ENCODE assay signal across 15 mouse cellular contexts in the genomic region with DNA sequence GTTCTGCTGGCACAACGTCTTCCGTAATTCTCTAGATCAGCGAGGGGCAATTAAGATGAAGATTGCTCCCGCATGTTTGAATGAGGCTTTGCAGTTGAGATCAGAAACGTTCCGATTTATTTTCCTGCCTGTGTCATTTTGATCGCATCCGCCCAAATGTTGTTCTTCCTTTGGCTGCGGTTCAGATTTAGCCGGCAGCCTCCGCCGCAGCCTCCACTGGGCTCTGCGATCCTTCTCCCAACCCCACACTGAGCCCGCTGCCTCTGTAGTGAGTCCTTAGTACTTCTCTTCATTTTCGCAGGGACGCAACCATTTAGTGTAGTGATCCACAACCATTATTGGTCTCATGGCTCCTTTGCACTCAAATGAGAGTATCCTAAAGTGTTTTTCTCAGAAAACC. TPM values are rescaled to one million over a fixed set of nuclear protein-coding genes. Genes with fewer than 3 reads are reported as not detected.
DNase-seq lines count a peak whose midpoint lies in the region; ATAC-seq lines count a peak whose summit lies in the region.
"Had no signal": no experiment of that assay in that cellular context is flagged by ENCODE, and none has a peak within 500 bp of the region (broad histone marks: within the 10 kb centered on the region; RNA-seq: fewer than 3 reads in every experiment).

No protein-coding gene starts in this region.

- peaks cover 6% of the 10 kb centered on the region; the same call in 1 of the 2 replicates for H3K27me3 ChIP-seq in neural tube, embryonic 13.5 days
- H3K27me3 ChIP-seq in neural tube, embryonic 15.5 days (replicated peaks): no peaks in the 10 kb centered on the region
- H3K27me3 ChIP-seq: heart, embryonic 12.5 days had no signal

- DNase-seq in frontal cortex, postnatal 25 days (ENCODE audit: low spot score in 2 of 2): no peak
- DNase-seq in neural tube, embryonic 10.5 days (ENCODE audit: extremely low spot score, low spot score): no peak
- DNase-seq in brain, adult 2 months (ENCODE audit: low read depth, low spot score): peak; percentile 54
- DNase-seq in cerebellum, adult 9-11 months: no peak
- DNase-seq: adrenal gland, postnatal 10 days; cerebellum, adult 18-20 months; cerebellum, postnatal 10 days; gastrocnemius, postnatal 14 days had no signal

- H3K9me3 ChIP-seq in neural tube, embryonic 13.5 days: no peaks in the 10 kb centered on the region
- H3K9me3 ChIP-seq in neural tube, embryonic 15.5 days (replicated peaks): no peaks in the 10 kb centered on the region
- H3K9me3 ChIP-seq: embryonic facial prominence, embryonic 10.5 days; heart, embryonic 12.5 days; hindbrain, embryonic 13.5 days had no signal

- WGBS in neural tube, embryonic 13.5 days: 85% methylated on average over 16 of the region's 16 CpGs
- WGBS in neural tube, embryonic 15.5 days: 59% methylated on average over 16 of the region's 16 CpGs

- H3K9ac ChIP-seq in neural tube, embryonic 13.5 days: no peak overlapping the region
- no peak overlapping the region for H3K9ac ChIP-seq in neural tube, embryonic 15.5 days (replicated peaks)
- H3K9ac ChIP-seq: heart, embryonic 12.5 days; hindbrain, embryonic 13.5 days had no signal

- H3K4me2 ChIP-seq in neural tube, embryonic 13.5 days: no peak overlapping the region
- H3K4me2 ChIP-seq in neural tube, embryonic 15.5 days: no peak overlapping the region
- H3K4me2 ChIP-seq: heart, embryonic 12.5 days; hindbrain, embryonic 13.5 days had no signal

- H3K36me3 ChIP-seq in neural tube, embryonic 13.5 days: peaks cover 31% of the 10 kb centered on the region
- H3K36me3 ChIP-seq in neural tube, embryonic 15.5 days: 0 out of 2 replicates have a peak, but pooled peaks cover 2% of the 10 kb centered on the region

- no peak overlapping the region for H3K4me3 ChIP-seq in neural tube, embryonic 13.5 days
- H3K4me3 ChIP-seq in neural tube, embryonic 15.5 days (replicated peaks): no peak overlapping the region
- H3K4me3 ChIP-seq: embryonic facial prominence, embryonic 10.5 days; heart, embryonic 12.5 days; hindbrain, embryonic 13.5 days had no signal

- H3K4me1 ChIP-seq in neural tube, embryonic 13.5 days (replicated peaks): peaks cover 24% of the 10 kb centered on the region
- H3K4me1 ChIP-seq in neural tube, embryonic 15.5 days: peaks cover 23% of the 10 kb centered on the region; the same call in 1 of the 2 replicates

- 0 out of 2 replicates have a peak overlapping the region, but pooled peaks have one; percentile 28 for H3K27ac ChIP-seq in neural tube, embryonic 13.5 days (replicated peaks)
- 0 out of 2 replicates have a peak overlapping the region, but pooled peaks have one; percentile 39 for H3K27ac ChIP-seq in neural tube, embryonic 15.5 days (replicated peaks)
- H3K27ac ChIP-seq: embryonic facial prominence, embryonic 10.5 days; hindbrain, embryonic 13.5 days had no signal

- peak; percentile 74 for ATAC-seq in frontal cortex, adult (ENCODE audit: low TSS enrichment)
- ATAC-seq in neural tube, embryonic 13.5 days (ENCODE audit: low read depth): no peak
- no peak for ATAC-seq in neural tube, embryonic 15.5 days (ENCODE audit: low FRiP score)
- ATAC-seq: forebrain, embryonic 14.5 days had no signal

RNA-seq across cellular contexts. Expression of a gene that starts 46.0 kb away (rescaled TPM):
- polyA plus RNA-seq in neural tube, embryonic 13.5 days (2015; fragmentation: Nextera tagmentation; extraction: Ambion mirVana): 69.7 and 72.2 TPM in 2 replicates
- 51.3 and 52.6 TPM in 2 replicates for polyA plus RNA-seq in neural tube, embryonic 15.5 days (2015; fragmentation: Nextera tagmentation; extraction: Ambion mirVana)
